Mouse (Mus musculus) stomach, embryonic 14.5 days (tissue): ENCODE data around the gene Nipal3. TPM values are rescaled to one million over a fixed set of nuclear protein-coding genes. Genes with fewer than 3 reads are reported as not detected.

Experiments used
- ATAC-seq: fragments of 200-750 bp; cut with Nextera tagmentation; 2 replicates; pipeline ENCODE4 v1.8.0; 2017; ENCODE audit warnings: low read depth, moderate TSS enrichment; ENCODE audit not compliant: insufficient number of reproducible peaks, insufficient read depth, low FRiP score
- H3K27ac ChIP-seq: fragments of 300-500 bp; sonication (generic); 2 replicates; pipeline ENCODE4 v1.5.1; 2014; ENCODE audit warnings: mild to moderate bottlenecking, low read length, moderate library complexity, mixed read lengths
- H3K27me3 ChIP-seq: fragments of 300-500 bp; sonication (generic); 2 replicates; pipeline ENCODE4 v1.6.1; 2014; ENCODE audit warnings: low read length, control low read depth, mixed read lengths; ENCODE audit not compliant: control insufficient read depth, insufficient read depth
- H3K36me3 ChIP-seq: fragments of 300-500 bp; sonication (generic); 2 replicates; pipeline ENCODE4 v1.6.1; 2014; ENCODE audit warnings: mild to moderate bottlenecking, control low read depth, low read length, moderate library complexity, mixed read lengths; ENCODE audit not compliant: control insufficient read depth, insufficient read depth
- H3K4me1 ChIP-seq: fragments of 300-500 bp; sonication (generic); 2 replicates; pipeline ENCODE4 v1.6.1; 2014; ENCODE audit warnings: low read length, control low read depth, mixed read lengths; ENCODE audit not compliant: control insufficient read depth, insufficient read depth
- H3K4me2 ChIP-seq: fragments of 300-500 bp; sonication (generic); replicated peaks from 2 replicates; pipeline ENCODE4 v1.6.1; 2014; ENCODE audit warnings: low read depth, low read length, control low read depth
- H3K4me3 ChIP-seq: fragments of 300-500 bp; sonication (generic); 2 replicates; pipeline ENCODE4 v1.5.1; 2014; ENCODE audit warnings: low read depth, low read length, control low read depth
- H3K9ac ChIP-seq: fragments of 300-500 bp; sonication (generic); replicated peaks from 2 replicates; pipeline ENCODE4 v1.6.1; 2014; ENCODE audit warnings: low read depth, mild to moderate bottlenecking, control low read depth, low read length, moderate library complexity, mixed read lengths
- H3K9me3 ChIP-seq: fragments of 300-500 bp; sonication (generic); 2 replicates; pipeline ENCODE4 v1.6.1; 2016; ENCODE audit warnings: low read depth, low read length, control low read depth; ENCODE audit not compliant: control insufficient read depth
- WGBS: fragments of 180-500 bp; shearing (Covaris S2); extraction: QIAGEN DNeasy Blood & Tissue Kit; methylation state at CpG from one replicate; pipeline ENCODE4 v1.1.7; 2014; 5-methylcytosine and 5-hydroxymethylcytosine counted together
- polyA plus RNA-seq: library from polyadenylated mRNA; unstranded; fragments of >200 nt; fragmentation: Nextera tagmentation; extraction: Ambion mirVana; gene quantifications from 2 replicates; pipeline ENCODE4 v1.2.1, GENCODE M21; 2014

Nipal3 gene
- polyA plus RNA-seq, 1 experiment from 2014 or later, result 7.4 TPM

GRCm38 (mm10) chr4:135513865-135514264, 19.0 kb upstream of the Nipal3 start:
- no peak overlapping the region for H3K4me2 ChIP-seq
- no peak overlapping the region for H3K9ac ChIP-seq
- ATAC-seq, result no peak
- no peak overlapping the region for H3K27ac ChIP-seq
- no peaks in the 10 kb centered on the region for H3K27me3 ChIP-seq
- H3K36me3 ChIP-seq, result no peaks in the 10 kb centered on the region
- no peaks in the 10 kb centered on the region for H3K9me3 ChIP-seq
- H3K4me1 ChIP-seq, result peaks cover 3% of the 10 kb centered on the region; the same call in 1 of the 2 replicates
- 90% methylated on average over 7 of the region's 7 CpGs for WGBS
- H3K4me3 ChIP-seq, result no peak overlapping the region

- no peak for ATAC-seq
- Histone ChIP-seq H3K4me3 (no peak overlapping the region), H3K27me3 (no peaks in the 10 kb centered on the region), H3K4me2 (no peak overlapping the region), H3K4me1 (peaks cover 9% of the 10 kb centered on the region; the same call in 1 of the 2 replicates), H3K9ac (no peak overlapping the region), H3K27ac (no peak overlapping the region), H3K36me3 (no peaks in the 10 kb centered on the region), H3K9me3 (no peaks in the 10 kb centered on the region)
- 59% methylated on average over 12 of the region's 12 CpGs for WGBS
Observed at GRCm38 (mm10) chr4:135509515-135509914, 14.7 kb upstream of the Nipal3 start.

GRCm38 (mm10) chr4:135508419-135509039, 13.7 kb upstream of the Nipal3 start:
- 13% methylated on average over 13 of the region's 13 CpGs for WGBS
- no peak overlapping the region for H3K9ac ChIP-seq
- ATAC-seq, result peak; percentile 53; the same call in 1 of the 2 replicates

GRCm38 (mm10) chr4:135507547-135508350, 12.9 kb upstream of the Nipal3 start:
- no peaks in the 10 kb centered on the region for H3K9me3 ChIP-seq
- H3K4me3 ChIP-seq, result peak overlapping the region; percentile 8; the same call in 1 of the 2 replicates
- WGBS, result 10% methylated on average over 22 of the region's 22 CpGs
- H3K4me2 ChIP-seq, result peak overlapping the region; percentile 42
- no peaks in the 10 kb centered on the region for H3K36me3 ChIP-seq
- peaks cover 9% of the 10 kb centered on the region; the same call in 1 of the 2 replicates for H3K4me1 ChIP-seq
- ATAC-seq, result no peak
- H3K9ac ChIP-seq, result no peak overlapping the region
- no peak overlapping the region for H3K27ac ChIP-seq
- H3K27me3 ChIP-seq, result no peaks in the 10 kb centered on the region

More at GRCm38 (mm10) chr4:135508419-135509039, 13.7 kb upstream of the Nipal3 start:
- H3K36me3 ChIP-seq, result no peaks in the 10 kb centered on the region
- no peak overlapping the region for H3K27ac ChIP-seq
- H3K9me3 ChIP-seq, result no peaks in the 10 kb centered on the region
- no peaks in the 10 kb centered on the region for H3K27me3 ChIP-seq
- no peak overlapping the region for H3K4me3 ChIP-seq
- H3K4me1 ChIP-seq, result peaks cover 9% of the 10 kb centered on the region; the same call in 1 of the 2 replicates
- H3K4me2 ChIP-seq, result peak overlapping the region; percentile 3; the same call in 1 of the 2 replicates

- no peak for ATAC-seq
- H3K27me3 ChIP-seq, result no peaks in the 10 kb centered on the region
- H3K4me2 ChIP-seq, result no peak overlapping the region
- peaks cover 9% of the 10 kb centered on the region; the same call in 1 of the 2 replicates for H3K4me1 ChIP-seq
- H3K9ac ChIP-seq, result no peak overlapping the region
- no peaks in the 10 kb centered on the region for H3K9me3 ChIP-seq
- H3K27ac ChIP-seq, result no peak overlapping the region
- 72% methylated on average over 11 of the region's 11 CpGs for WGBS
- no peaks in the 10 kb centered on the region for H3K36me3 ChIP-seq
- no peak overlapping the region for H3K4me3 ChIP-seq
Observed at GRCm38 (mm10) chr4:135505794-135506193, 11.0 kb upstream of the Nipal3 start.

GRCm38 (mm10) chr4:135501587-135501986, 6.7 kb upstream of the Nipal3 start:
- Histone ChIP-seq H3K9ac (no peak overlapping the region), H3K9me3 (no peaks in the 10 kb centered on the region), H3K4me1 (no peaks in the 10 kb centered on the region), H3K27ac (no peak overlapping the region), H3K27me3 (no peaks in the 10 kb centered on the region), H3K4me3 (no peak overlapping the region), H3K36me3 (no peaks in the 10 kb centered on the region), H3K4me2 (no peak overlapping the region)
- ATAC-seq, result no peak
- 55% methylated on average over 4 of the region's 4 CpGs for whole genome bisulfite sequencing

- H3K27ac ChIP-seq, result no peak overlapping the region
- H3K9me3 ChIP-seq, result no peaks in the 10 kb centered on the region
- no peak overlapping the region for H3K9ac ChIP-seq
- H3K36me3 ChIP-seq, result no peaks in the 10 kb centered on the region
- H3K4me3 ChIP-seq, result no peak overlapping the region
- H3K4me1 ChIP-seq, result no peaks in the 10 kb centered on the region
- H3K27me3 ChIP-seq, result no peaks in the 10 kb centered on the region
- ATAC-seq, result no peak
- WGBS, result 74% methylated on average over 3 of the region's 3 CpGs
- no peak overlapping the region for H3K4me2 ChIP-seq
Observed at GRCm38 (mm10) chr4:135499831-135500230, 5.0 kb upstream of the Nipal3 start.

- Histone ChIP-seq H3K9ac (no peak overlapping the region), H3K27me3 (no peaks in the 10 kb centered on the region), H3K36me3 (no peaks in the 10 kb centered on the region), H3K4me3 (no peak overlapping the region), H3K4me1 (peaks cover 7% of the 10 kb centered on the region; the same call in 1 of the 2 replicates), H3K27ac (no peak overlapping the region), H3K4me2 (no peak overlapping the region), H3K9me3 (no peaks in the 10 kb centered on the region)
- WGBS, result 85% methylated on average over 6 of the region's 6 CpGs
- ATAC-seq, result no peak
Observed at GRCm38 (mm10) chr4:135498136-135498535, 3.3 kb upstream of the Nipal3 start.
